Mouse (Mus musculus) monocyte, adult 2 months (primary cell): ENCODE data around the gene Olfr102.
A peak's percentile ranks its signal among the peaks of the same experiment; 100 is the strongest.

Experiments
- DNase-seq, 2 experiments: peaks; one replicate each; pipeline ENCODE4 v3.0.0; 2022; ENCODE audit warnings: low spot score in 2 of 2, low read depth in 1 of 2

Olfr102 gene

GRCm38 (mm10) chr17:37316954-37317353 lies at the start of gene Olfr102:
Gene Olfr102 (minus strand): TSS chr17:37317054.
- DNase-seq: no peak

GRCm38 (mm10) chr17:37359282-37359681 lies 42.4 kb upstream of the Olfr102 start, which contains the start of gene Olfr104-ps:
Gene Olfr104-ps (plus strand): TSS chr17:37359582.
- DNase-seq: no peak

DNA sequence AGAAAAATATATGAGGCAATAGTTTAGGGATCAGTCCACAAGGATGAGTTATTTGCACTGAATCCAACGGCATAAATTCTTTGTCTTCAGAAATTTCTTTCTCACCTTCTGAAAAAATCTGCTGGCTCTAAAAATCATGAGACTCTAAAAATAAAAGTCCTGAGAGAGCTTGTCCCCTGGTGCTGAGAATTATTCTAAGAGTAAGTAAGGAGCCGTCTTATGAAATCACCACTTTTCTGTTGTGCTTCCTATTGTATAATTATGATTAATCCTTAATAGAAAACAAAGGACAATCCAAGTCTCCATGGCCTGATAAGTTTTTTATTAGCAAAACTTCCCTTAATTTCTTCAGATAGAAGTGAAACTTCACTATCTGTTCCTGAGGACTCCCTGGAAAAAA lies 22.7 kb upstream of the Olfr102 start, which contains the start of gene Olfr103:
Gene Olfr103 (minus strand): TSS at position 101 of the 400 bp plus-strand sequence.
- DNase-seq: no peak

- DNase-seq: no peak
These were observed 6.6 kb downstream of the Olfr102 start for GRCm38 (mm10) chr17:37310146-37310699.

DNA sequence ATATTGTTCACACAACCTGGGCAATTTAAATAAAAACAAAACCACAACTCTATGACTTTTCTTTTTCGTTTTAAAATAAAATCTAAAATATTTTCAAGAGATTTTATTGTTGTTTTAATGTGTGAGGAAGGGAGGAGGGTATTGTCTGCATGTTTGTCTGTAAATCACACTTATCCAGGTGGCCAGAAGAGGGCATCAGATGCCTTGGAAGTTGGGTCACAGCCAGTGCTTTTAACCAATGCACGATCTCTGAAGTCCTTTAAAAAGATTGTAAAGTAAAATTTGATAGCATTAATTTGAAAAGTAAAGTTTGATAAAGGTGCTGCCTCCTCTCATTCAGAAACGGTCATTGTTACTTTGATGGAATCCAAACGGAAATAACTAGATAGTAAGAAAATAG lies 8.4 kb downstream of the Olfr102 start:
- no peak for DNase-seq

GRCm38 (mm10) chr17:37304213-37304612 lies 12.6 kb downstream of the Olfr102 start, which contains the start of gene Olfr101:
Gene Olfr101 (minus strand): TSS chr17:37304313.
- no peak for DNase-seq

- no peak for DNase-seq
These were observed 33.5 kb downstream of the Olfr102 start, which contains the start of gene Olfr99 for GRCm38 (mm10) chr17:37283360-37283759. Gene Olfr99 (minus strand): TSS chr17:37283460.

- no peak for DNase-seq
These were observed 36.5 kb downstream of the Olfr102 start for GRCm38 (mm10) chr17:37280331-37280730.

- no peak for DNase-seq
These were observed 40.3 kb downstream of the Olfr102 start for GRCm38 (mm10) chr17:37276573-37276972.

- DNase-seq: no peak
These were observed 41.1 kb downstream of the Olfr102 start for GRCm38 (mm10) chr17:37275626-37276248.

- DNase-seq: peak; percentile 11 to 53
These were observed 46.2 kb downstream of the Olfr102 start for GRCm38 (mm10) chr17:37270702-37271092.

DNA sequence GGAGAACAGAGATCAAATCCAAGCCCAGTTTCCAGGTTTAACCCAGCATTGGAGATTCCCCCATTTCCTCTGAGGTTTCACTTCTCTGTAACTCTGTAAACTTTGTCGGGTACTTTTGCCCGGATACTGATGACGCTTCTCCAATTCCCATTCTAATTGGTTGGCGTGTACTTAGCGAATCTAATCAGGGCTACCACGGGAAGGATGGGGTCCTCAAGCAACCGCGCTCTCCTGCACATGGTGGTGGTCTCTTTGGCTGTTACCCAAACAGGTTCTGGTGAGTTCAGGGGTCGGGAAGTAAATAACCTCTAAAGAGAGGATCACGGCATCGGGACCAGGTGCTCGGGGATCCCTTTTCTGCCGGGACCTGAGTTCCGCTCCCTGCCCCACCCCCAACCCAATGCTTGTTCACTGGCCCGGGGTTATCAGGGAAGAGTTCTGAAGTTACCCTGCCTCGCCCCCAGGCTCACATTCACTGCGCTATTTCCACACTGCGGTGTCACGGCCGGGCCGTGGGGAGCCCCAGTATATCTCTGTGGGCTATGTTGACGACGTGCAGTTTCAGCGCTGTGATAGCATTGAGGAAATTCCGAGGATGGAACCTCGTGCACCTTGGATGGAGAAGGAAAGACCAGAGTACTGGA lies 46.7 kb downstream of the Olfr102 start, which contains the start of gene H2-M3:
Gene H2-M3 (plus strand): TSS at position 163 of the 644 bp plus-strand sequence.
- peak; percentile 71 to 89 for DNase-seq

DNA sequence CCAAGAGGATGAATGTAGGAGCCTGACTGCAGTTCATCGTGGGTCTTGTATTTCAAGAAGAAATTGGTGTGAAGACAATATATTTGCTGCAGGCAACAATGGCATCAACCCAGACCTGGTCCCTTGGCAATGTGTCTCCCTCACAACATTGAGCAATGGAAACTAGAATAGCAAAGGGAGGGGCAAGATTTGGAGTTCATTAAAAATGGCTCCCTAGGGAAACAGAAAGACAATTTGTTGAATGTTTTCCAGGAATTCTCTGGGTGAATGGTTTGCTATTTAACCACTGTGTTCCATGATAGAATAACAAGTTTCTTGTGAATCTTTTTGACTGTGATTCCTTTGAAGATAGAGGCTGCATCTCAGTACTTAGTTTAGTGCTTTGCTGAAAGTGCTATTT lies 53.2 kb downstream of the Olfr102 start, which contains the start of gene Olfr98:
Gene Olfr98 (minus strand): TSS at position 124 of the 400 bp plus-strand sequence.
- no peak for DNase-seq
